Comparison of ENCODE assay signal across 9 mouse cellular contexts in the genomic region with DNA sequence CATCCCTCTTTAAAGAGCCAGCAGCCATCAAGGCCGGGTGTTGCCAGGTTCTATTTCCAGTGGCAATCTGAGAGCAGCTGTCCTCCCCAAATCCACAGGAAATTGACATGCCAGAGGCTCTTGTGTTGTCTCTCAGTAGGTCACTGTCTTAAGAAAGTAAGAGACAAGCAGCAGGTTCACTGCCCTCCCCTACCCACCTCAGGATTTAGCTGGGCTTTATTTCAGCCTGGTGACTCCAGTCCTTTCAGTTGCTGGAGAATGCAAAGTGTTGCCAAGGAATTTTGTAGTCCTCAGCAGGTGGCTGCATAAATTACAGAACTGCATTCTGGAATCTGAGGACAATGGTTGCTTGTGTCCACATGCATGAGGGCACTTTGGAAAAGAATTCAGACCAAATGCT.
DNase-seq lines count a peak whose midpoint lies in the region; ATAC-seq and TF ChIP-seq lines count a peak whose summit lies in the region.
"Had no signal": no experiment of that assay in that cellular context is flagged by ENCODE, and none has a peak within 500 bp of the region (broad histone marks: within the 10 kb centered on the region; RNA-seq: fewer than 3 reads in every experiment).

No protein-coding gene starts in this region.

- no peaks in the 10 kb centered on the region for H3K9me3 ChIP-seq in kidney, postnatal 0 days (replicated peaks; ENCODE audit: low read length)
- H3K9me3 ChIP-seq in forebrain, embryonic 12.5 days, result no peaks in the 10 kb centered on the region
- no peaks in the 10 kb centered on the region for H3K9me3 ChIP-seq in limb, embryonic 14.5 days (ENCODE audit: control insufficient read depth, low read length)
- H3K9me3 ChIP-seq in liver, embryonic 11.5 days (ENCODE audit: control insufficient read depth, low read length), result no peaks in the 10 kb centered on the region

- no peak overlapping the region for H3K4me2 ChIP-seq in kidney, postnatal 0 days (ENCODE audit: low read length)
- H3K4me2 ChIP-seq in forebrain, embryonic 12.5 days, result no peak overlapping the region
- no peak overlapping the region for H3K4me2 ChIP-seq in limb, embryonic 14.5 days (replicated peaks; ENCODE audit: low read depth, low read length, severe bottlenecking)
- H3K4me2 ChIP-seq in liver, embryonic 11.5 days, result no peak overlapping the region
- H3K4me2 ChIP-seq: lung, embryonic 14.5 days had no signal

- DNase-seq in kidney, postnatal 0 days (ENCODE audit: low spot score), result peak; percentile 15
- DNase-seq in kidney, postnatal 4 days, result no peak
- peak; percentile 44 for DNase-seq in limb, embryonic 14.5 days (ENCODE audit: low spot score)
- peak; percentile 46 for DNase-seq in retina, embryonic 14.5 days (ENCODE audit: low spot score)
- no peak for DNase-seq in liver, embryonic 11.5 days (ENCODE audit: low spot score)
- DNase-seq in layer of hippocampus, adult 8-10 months (ENCODE audit: low spot score in 2 of 2), result no peak
- no peak for DNase-seq in lung, postnatal 36 days
- DNase-seq: lung, embryonic 14.5 days had no signal

- H3K9ac ChIP-seq in kidney, postnatal 0 days (ENCODE audit: low read depth, low read length), result no peak overlapping the region
- H3K9ac ChIP-seq in forebrain, embryonic 12.5 days, result no peak overlapping the region
- no peak overlapping the region for H3K9ac ChIP-seq in limb, embryonic 14.5 days (ENCODE audit: low read depth, low read length, severe bottlenecking)
- no peak overlapping the region for H3K9ac ChIP-seq in liver, embryonic 11.5 days (ENCODE audit: low read depth, low read length)
- H3K9ac ChIP-seq: lung, embryonic 14.5 days had no signal

- TF ChIP-seq POLR2A in limb, embryonic 14.5 days (IDR thresholded peaks at IDR 0.05; ENCODE audit: borderline replicate concordance, extremely low read depth, insufficient read depth, insufficient read length), result no peak

- no peaks in the 10 kb centered on the region for H3K27me3 ChIP-seq in kidney, postnatal 0 days (ENCODE audit: insufficient read depth, low read length)
- H3K27me3 ChIP-seq in forebrain, embryonic 12.5 days, result no peaks in the 10 kb centered on the region
- H3K27me3 ChIP-seq in limb, embryonic 14.5 days (ENCODE audit: control insufficient read depth, insufficient read depth, low read length), result no peaks in the 10 kb centered on the region
- no peaks in the 10 kb centered on the region for H3K27me3 ChIP-seq in liver, embryonic 11.5 days (replicated peaks; ENCODE audit: control insufficient read depth, insufficient read depth, low read length)

- no peaks in the 10 kb centered on the region for H3K36me3 ChIP-seq in kidney, postnatal 0 days (ENCODE audit: insufficient read depth, low read length)
- H3K36me3 ChIP-seq in forebrain, embryonic 12.5 days (replicated peaks), result no peaks in the 10 kb centered on the region
- no peaks in the 10 kb centered on the region for H3K36me3 ChIP-seq in limb, embryonic 14.5 days (ENCODE audit: control insufficient read depth, insufficient read depth, low read length)
- no peaks in the 10 kb centered on the region for H3K36me3 ChIP-seq in liver, embryonic 11.5 days (ENCODE audit: control insufficient read depth, insufficient read depth, low read length)

- H3K4me3 ChIP-seq in kidney, postnatal 0 days (replicated peaks; ENCODE audit: low read depth, low read length), result no peak overlapping the region
- H3K4me3 ChIP-seq in forebrain, embryonic 12.5 days (replicated peaks), result no peak overlapping the region
- no peak overlapping the region for H3K4me3 ChIP-seq in limb, embryonic 14.5 days (replicated peaks; ENCODE audit: low read length)
- H3K4me3 ChIP-seq in liver, embryonic 11.5 days (ENCODE audit: low read depth, low read length), result no peak overlapping the region

- H3K27ac ChIP-seq in kidney, postnatal 0 days, result no peak overlapping the region
- 0 out of 2 replicates have a peak overlapping the region, but pooled peaks have one; percentile 46 for H3K27ac ChIP-seq in forebrain, embryonic 12.5 days
- H3K27ac ChIP-seq in limb, embryonic 14.5 days (replicated peaks; ENCODE audit: low read depth, low read length), result no peak overlapping the region
- H3K27ac ChIP-seq in liver, embryonic 11.5 days (ENCODE audit: low read depth, low read length), result no peak overlapping the region

- WGBS in kidney, postnatal 0 days, result 41% methylated on average over 1 of the region's 1 CpGs
- WGBS in forebrain, embryonic 12.5 days, result 8% methylated on average over 1 of the region's 1 CpGs
- 54% methylated on average over 1 of the region's 1 CpGs for WGBS in limb, embryonic 14.5 days
- WGBS in liver, embryonic 11.5 days, result 56% methylated on average over 1 of the region's 1 CpGs

- no peak for TF ChIP-seq CTCF in kidney, postnatal 0 days (IDR thresholded peaks at IDR 0.05; ENCODE audit: low read depth)

- H3K4me1 ChIP-seq in kidney, postnatal 0 days (replicated peaks; ENCODE audit: insufficient read depth, low read length), result no peaks in the 10 kb centered on the region
- H3K4me1 ChIP-seq in forebrain, embryonic 12.5 days, result peaks cover 8% of the 10 kb centered on the region
- H3K4me1 ChIP-seq in limb, embryonic 14.5 days (ENCODE audit: control insufficient read depth, insufficient read depth, low read length), result peaks cover 5% of the 10 kb centered on the region; the same call in 1 of the 2 replicates
- H3K4me1 ChIP-seq in liver, embryonic 11.5 days (replicated peaks; ENCODE audit: control insufficient read depth, insufficient read depth, low read length), result no peaks in the 10 kb centered on the region

- ATAC-seq in kidney, postnatal 0 days (replicated peaks; ENCODE audit: low FRiP score, low read depth), result no peak
- peak; percentile 90 for ATAC-seq in forebrain, embryonic 12.5 days (ENCODE audit: low FRiP score)
- ATAC-seq in limb, embryonic 14.5 days (ENCODE audit: low FRiP score, low read depth), result peak; percentile 83
- no peak for ATAC-seq in liver, embryonic 11.5 days (replicated peaks; ENCODE audit: low FRiP score)

Comparison
In these comparisons a context has a peak if more than half of its experiments do, and no peak if none do; other contexts are left out.
1. DNase-seq: peak in kidney, postnatal 0 days (single experiment), limb, embryonic 14.5 days (single experiment) and retina, embryonic 14.5 days (single experiment); none in kidney, postnatal 4 days (0 of 2), liver, embryonic 11.5 days (single experiment), layer of hippocampus, adult 8-10 months (0 of 2) and lung, postnatal 36 days (single experiment).
2. ATAC-seq: peak in forebrain, embryonic 12.5 days (single experiment) and limb, embryonic 14.5 days (single experiment); none in kidney, postnatal 0 days (single experiment) and liver, embryonic 11.5 days (single experiment).